Mouse (Mus musculus) spleen, adult 2 months (tissue): ENCODE results near the gene Magea2. TPM values are rescaled to one million over a fixed set of nuclear protein-coding genes. Genes with fewer than 3 reads are reported as not detected.
"Not testable (repeated sequence)": the region's sequence is repeated elsewhere in the genome, so short reads cannot be mapped to it uniquely, and the experiment has no call there.

Experiments
- DNase-seq, 2 experiments: peaks; one replicate each; pipeline versions ENCODE4 v3.0.0 to v3.0.0-alpha.2; 2012 to 2021; ENCODE audit warnings: low spot score in 2 of 2, low read depth in 1 of 2
- H3K27ac ChIP-seq: fragments of 200-500 bp; 2 replicates; pipeline ENCODE4 v1.5.1; 2012; ENCODE audit warnings: low read length, inconsistent platforms; ENCODE audit not compliant: insufficient read depth
- H3K27me3 ChIP-seq: fragments of 200-500 bp; 2 replicates; pipeline ENCODE4 v1.6.1; 2012; ENCODE audit warnings: mild to moderate bottlenecking, moderate library complexity, low read length, inconsistent platforms; ENCODE audit not compliant: control insufficient read depth, insufficient read depth
- H3K36me3 ChIP-seq: fragments of 200-500 bp; 2 replicates; pipeline ENCODE4 v1.6.1; 2012; ENCODE audit warnings: mild to moderate bottlenecking, low read length, inconsistent platforms; ENCODE audit not compliant: control insufficient read depth, insufficient read depth
- H3K4me1 ChIP-seq: fragments of 200-500 bp; 2 replicates; pipeline ENCODE4 v1.6.1; 2011; ENCODE audit warnings: inconsistent platforms; ENCODE audit not compliant: control insufficient read depth, insufficient read depth, insufficient read length
- H3K4me3 ChIP-seq: fragments of 200-500 bp; 2 replicates; pipeline ENCODE4 v1.5.1; 2011; ENCODE audit warnings: mild to moderate bottlenecking, inconsistent platforms; ENCODE audit not compliant: insufficient read depth, insufficient read length; ENCODE audit errors: extremely low read depth
- CTCF ChIP-seq: fragments of 200-500 bp; IDR thresholded peaks from 2 replicates; pipeline ENCODE4 v1.5.1; 2011; ENCODE audit warnings: mild to moderate bottlenecking, inconsistent platforms; ENCODE audit not compliant: insufficient read depth, insufficient read length, insufficient replicate concordance; ENCODE audit errors: extremely low read depth
- POLR2A ChIP-seq: fragments of 200-500 bp; IDR thresholded peaks from 2 replicates; pipeline ENCODE4 v1.6.1; 2011; ENCODE audit warnings: low read depth, low read length, inconsistent platforms
- WGBS: fragments of 180-500 bp; shearing (Covaris S2); methylation state at CpG from one replicate; pipeline ENCODE4 v1.1.7; 2018; 5-methylcytosine and 5-hydroxymethylcytosine counted together
- polyA plus RNA-seq: library from polyadenylated mRNA; depleted of rRNA; stranded (reverse); fragments of >200 nt; gene quantifications from 2 replicates; pipeline ENCODE4 v1.2.3, GENCODE M21; 2012; rRNA removed

The Magea2 gene
- polyA plus RNA-seq: not detected in 2 replicates

DNA sequence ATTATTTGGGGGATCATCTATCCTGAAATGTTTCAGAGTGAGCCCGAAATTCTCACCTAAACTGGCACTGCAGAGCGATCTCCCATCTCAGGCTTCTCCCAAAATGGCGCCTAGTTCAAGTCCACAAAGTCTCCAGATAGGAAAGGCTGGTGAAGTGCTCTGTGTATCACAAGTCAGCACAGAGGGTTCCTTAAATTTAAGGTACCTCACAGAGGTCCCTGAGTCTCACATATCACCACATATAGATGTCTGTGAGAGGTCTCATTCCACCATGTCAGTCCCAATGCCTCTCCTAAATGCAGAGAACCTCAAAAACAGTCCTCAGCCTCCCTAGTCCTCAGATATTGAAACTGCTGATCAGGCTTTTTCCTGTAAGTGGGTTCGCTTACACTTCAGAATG lies at the start of gene Magea2:
Magea2 (minus strand) TSS at position 101 of the 400 bp plus-strand sequence.
- WGBS: 70% methylated on average over 4 of the region's 4 CpGs
- H3K27ac ChIP-seq, H3K4me3 ChIP-seq, DNase-seq, H3K4me1 ChIP-seq, H3K36me3 ChIP-seq, H3K27me3 ChIP-seq: not testable (repeated sequence)

DNA sequence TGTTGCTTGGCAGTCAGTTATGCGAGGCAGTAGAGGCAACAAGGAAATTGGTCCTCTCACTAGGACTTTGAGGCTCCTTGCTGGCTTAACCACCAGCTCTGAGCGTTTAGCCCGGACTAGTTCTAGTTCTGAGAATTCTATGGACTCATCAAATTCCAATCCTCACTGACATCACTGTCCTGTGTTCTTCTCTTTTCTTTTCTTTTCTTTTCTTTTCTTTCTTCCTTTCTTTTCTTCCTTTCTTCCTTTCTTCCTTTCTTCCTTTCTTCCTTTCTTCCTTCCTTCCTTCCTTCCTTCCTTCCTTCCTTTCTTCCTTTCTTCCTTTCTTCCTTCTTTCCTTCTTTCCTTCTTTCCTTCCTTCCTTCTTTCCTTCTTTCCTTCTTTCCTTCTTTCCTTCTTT lies 34.8 kb upstream of the Magea2 start, which contains the start of gene Cldn34b2:
Cldn34b2 (minus strand) TSS at position 101 of the 400 bp plus-strand sequence.
- not testable (repeated sequence) for H3K4me1 ChIP-seq, H3K27ac ChIP-seq, H3K4me3 ChIP-seq, DNase-seq, H3K36me3 ChIP-seq, H3K27me3 ChIP-seq
- 79% methylated on average over 3 of the region's 3 CpGs for WGBS

DNA sequence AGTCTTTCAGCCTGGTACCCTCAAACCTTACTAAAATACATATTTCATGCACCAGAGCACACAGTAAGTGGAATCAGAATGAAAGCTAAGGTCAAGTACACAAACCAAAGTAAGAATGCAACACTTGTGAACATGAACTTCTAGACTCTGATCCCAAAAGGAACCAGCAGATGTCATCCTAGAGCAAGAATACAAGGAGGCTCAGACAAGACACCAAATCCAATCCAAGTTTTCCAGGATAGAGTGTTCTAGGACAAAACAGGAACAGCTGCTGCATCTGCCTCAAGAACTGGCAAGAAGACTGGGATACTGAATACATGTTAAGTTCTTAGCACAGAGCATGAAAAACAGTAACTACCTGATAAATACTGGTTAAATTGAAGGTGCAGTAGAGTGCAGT lies 4.6 kb upstream of the Magea2 start:
- H3K4me3 ChIP-seq: no peak overlapping the region
- H3K27me3 ChIP-seq: no peaks in the 10 kb centered on the region
- DNase-seq: no peak
- H3K4me1 ChIP-seq: no peaks in the 10 kb centered on the region
- TF ChIP-seq CTCF (no peak), POLR2A (no peak)
- H3K36me3 ChIP-seq: no peaks in the 10 kb centered on the region
- H3K27ac ChIP-seq: no peak overlapping the region

DNA sequence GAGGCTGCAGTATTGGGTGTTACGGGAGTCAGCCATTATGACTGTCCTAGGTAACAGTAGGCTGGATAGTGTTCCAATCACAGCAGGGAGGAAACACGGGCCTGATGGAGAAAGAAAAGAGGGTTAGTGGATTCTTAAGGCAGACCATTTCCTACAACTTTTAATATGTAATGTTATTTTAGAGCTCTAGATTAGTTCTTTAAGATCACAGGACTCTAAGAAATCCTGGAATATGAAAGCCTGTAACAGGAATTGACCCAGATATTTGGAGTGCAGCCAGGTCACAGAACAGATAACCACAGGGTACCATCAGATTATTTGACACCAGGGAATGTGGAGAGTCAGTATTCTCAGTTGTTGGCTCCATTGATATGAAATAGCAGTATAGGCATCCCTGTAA lies 3.8 kb downstream of the Magea2 start, which contains the start of gene Magea1:
Magea1 (minus strand) TSS at position 101 of the 400 bp plus-strand sequence.
- not testable (repeated sequence) for H3K4me3 ChIP-seq, DNase-seq, H3K27ac ChIP-seq, H3K4me1 ChIP-seq, H3K27me3 ChIP-seq, H3K36me3 ChIP-seq
- 100% methylated on average over 1 of the region's 2 CpGs for WGBS

DNA sequence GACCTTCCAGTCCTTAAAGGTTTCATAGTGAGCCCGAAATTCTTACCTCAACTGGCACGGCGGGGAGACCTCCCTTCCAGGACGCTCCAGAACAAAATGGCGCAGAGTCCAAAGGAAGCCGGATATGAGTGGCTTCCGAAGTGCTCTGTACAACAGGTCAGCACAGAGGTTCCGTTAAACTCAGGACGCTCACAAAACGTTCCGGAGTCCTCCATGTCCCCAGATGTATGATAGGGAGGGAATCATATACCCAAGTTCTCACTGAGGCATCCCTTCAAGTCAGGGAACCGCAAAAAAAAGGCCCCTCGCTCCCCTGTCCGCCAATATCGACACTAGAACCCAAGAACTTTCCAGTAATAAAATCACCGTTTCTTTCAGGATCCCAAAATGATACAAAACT lies 30.4 kb downstream of the Magea2 start, which contains the start of gene Magea5:
Magea5 (minus strand) TSS at position 101 of the 400 bp plus-strand sequence.
- not testable (repeated sequence) for H3K27ac ChIP-seq, H3K27me3 ChIP-seq, H3K36me3 ChIP-seq, H3K4me3 ChIP-seq, H3K4me1 ChIP-seq, DNase-seq
- WGBS: 85% methylated on average over 16 of the region's 16 CpGs

DNA sequence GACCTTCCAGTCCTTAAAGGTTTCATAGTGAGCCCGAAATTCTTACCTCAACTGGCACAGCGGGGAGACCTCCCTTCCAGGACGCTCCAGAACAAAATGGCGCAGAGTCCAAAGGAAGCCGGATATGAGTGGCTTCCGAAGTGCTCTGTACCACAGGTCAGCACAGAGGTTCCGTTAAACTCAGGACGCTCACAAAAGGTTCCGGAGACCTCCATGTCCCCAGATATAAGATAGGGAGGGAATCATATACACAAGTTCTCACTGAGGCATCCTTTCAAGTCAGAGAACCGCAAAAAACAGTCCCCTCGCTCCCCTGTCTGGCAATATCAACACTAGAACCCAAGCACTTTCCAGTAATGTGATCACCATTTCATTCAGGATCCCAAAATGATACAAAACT lies 97.7 kb downstream of the Magea2 start, which contains the start of gene Magea8:
Magea8 (minus strand) TSS at position 101 of the 400 bp plus-strand sequence.
- H3K36me3 ChIP-seq, H3K27me3 ChIP-seq, H3K27ac ChIP-seq, H3K4me3 ChIP-seq, H3K4me1 ChIP-seq, DNase-seq: not testable (repeated sequence)
- 83% methylated on average over 11 of the region's 11 CpGs for WGBS

Other genes starting within 250 kb of the Magea2 start
- gene Cldn34b1, start 203.4 kb downstream of the Magea2 start, polyA plus RNA-seq: not detected in 2 replicates
- gene Magea6, start 157.7 kb downstream of the Magea2 start, polyA plus RNA-seq: not detected in 2 replicates
- not detected in 2 replicates for gene Magea3, start 144.2 kb downstream of the Magea2 start, polyA plus RNA-seq
- not detected in 2 replicates for gene Magea8, start 97.8 kb downstream of the Magea2 start, polyA plus RNA-seq
- gene Magea5, start 30.5 kb downstream of the Magea2 start, polyA plus RNA-seq: not detected in 2 replicates
- not detected in 2 replicates for gene Magea1, start 3.9 kb downstream of the Magea2 start, polyA plus RNA-seq
- not detected in 2 replicates for gene Cldn34b2, start 34.7 kb upstream of the Magea2 start, polyA plus RNA-seq
- 35.3 and 39.7 TPM in 2 replicates for gene Sat1, start 122.8 kb upstream of the Magea2 start, polyA plus RNA-seq
- gene Acot9, start 168.8 kb upstream of the Magea2 start, polyA plus RNA-seq: 6.3 and 6.9 TPM in 2 replicates
- gene Prdx4, start 247.1 kb upstream of the Magea2 start, polyA plus RNA-seq: 32.3 and 43.7 TPM in 2 replicates